Mouse (Mus musculus) myocyte (in vitro differentiated cells): ENCODE results near the gene Sbk2.

Experiments
- CEBPB ChIP-seq: IDR thresholded peaks from 2 replicates; pipeline ENCODE4 v1.6.1; 2011; ENCODE audit warnings: mild to moderate bottlenecking, moderate library complexity; ENCODE audit not compliant: poor library complexity, insufficient read depth, severe bottlenecking
- E2F4 ChIP-seq: IDR thresholded peaks from one replicate; pipeline ENCODE4 v1.6.1; 2011; ENCODE audit warnings: mild to moderate bottlenecking, control low read depth, moderate library complexity; ENCODE audit not compliant: insufficient read depth
- MAX ChIP-seq: IDR thresholded peaks from one replicate; pipeline ENCODE4 v1.6.1; 2011; ENCODE audit warnings: low read depth, mild to moderate bottlenecking, control low read depth
- MYOD1 ChIP-seq, 3 experiments: IDR thresholded peaks; one replicate each; pipeline ENCODE4 v1.6.1; 2011; ENCODE audit warnings: control low read depth in 2 of 3, low read depth in 2 of 3, mild to moderate bottlenecking in 2 of 3, moderate library complexity in 1 of 3; ENCODE audit not compliant: insufficient read length in 2 of 3, control insufficient read depth in 1 of 3
- MYOG ChIP-seq, 3 experiments: IDR thresholded peaks; one replicate each; pipeline ENCODE4 v1.6.1; 2011; ENCODE audit warnings: control low read depth in 2 of 3, low read depth in 2 of 3, mild to moderate bottlenecking in 2 of 3; ENCODE audit not compliant: insufficient read length in 2 of 3, control insufficient read depth in 1 of 3, insufficient read depth in 1 of 3
- POLR2A ChIP-seq: IDR thresholded peaks from one replicate; pipeline ENCODE4 v1.6.1; 2011; ENCODE audit warnings: low read depth, mild to moderate bottlenecking, control low read depth, moderate library complexity; ENCODE audit not compliant: insufficient read length
- POLR2AphosphoS2 ChIP-seq: IDR thresholded peaks from one replicate; pipeline ENCODE4 v1.6.1; 2011; ENCODE audit warnings: low read depth, control low read depth; ENCODE audit not compliant: insufficient read length
- REST ChIP-seq: IDR thresholded peaks from one replicate; pipeline ENCODE4 v1.6.1; 2011; ENCODE audit warnings: mild to moderate bottlenecking, control low read depth, moderate library complexity; ENCODE audit not compliant: insufficient read depth, insufficient read length
- SRF ChIP-seq: IDR thresholded peaks from one replicate; pipeline ENCODE4 v1.6.1; 2011; ENCODE audit warnings: low read depth; ENCODE audit not compliant: control insufficient read depth, insufficient read length
- TCF12 ChIP-seq: IDR thresholded peaks from one replicate; pipeline ENCODE4 v1.6.1; 2011; ENCODE audit warnings: mild to moderate bottlenecking, control low read depth; ENCODE audit not compliant: poor library complexity, insufficient read depth, severe bottlenecking
- TCF3 ChIP-seq: IDR thresholded peaks from one replicate; pipeline ENCODE4 v1.6.1; 2011; ENCODE audit warnings: low read depth, control low read depth; ENCODE audit not compliant: insufficient read length
- USF1 ChIP-seq: IDR thresholded peaks from one replicate; pipeline ENCODE4 v1.6.1; 2011; ENCODE audit warnings: low read depth, mild to moderate bottlenecking, control low read depth, moderate library complexity

GRCm38 (mm10) chr7:4971710-4972109 is 7.5 kb upstream of the Sbk2 start:
- TF ChIP-seq USF1 (no peak), POLR2A (no peak), POLR2AphosphoS2 (no peak), E2F4 (no peak), MAX (no peak), CEBPB (no peak), MYOG (IDR thresholded peaks at IDR 0.05; ENCODE audit: control insufficient read depth in 1 of 3, insufficient read depth in 1 of 3, insufficient read length in 2 of 3, low read depth in 2 of 3) (no peak), MYOD1 (IDR thresholded peaks at IDR 0.05; ENCODE audit: control insufficient read depth in 1 of 3, insufficient read length in 2 of 3, low read depth in 2 of 3) (no peak), TCF3 (no peak), TCF12 (no peak), REST (no peak), SRF (no peak)
